Mouse (Mus musculus): ENCODE data around the gene Cdca5. TPM values are rescaled to one million over a fixed set of nuclear protein-coding genes. Genes with fewer than 3 reads are reported as not detected.

Cdca5 gene
- polyA plus RNA-seq, 1 experiment from 2014 or later: 16.1 TPM

GRCm38 (mm10) chr19:6094119-6094518, 9.3 kb downstream of the Cdca5 start, which contains the start of gene AC131692.1:
Gene AC131692.1 (plus strand): TSS chr19:6094419.
- Histone ChIP-seq H3K9me3 (replicated peaks; ENCODE audit: low read length) (no peaks in the 10 kb centered on the region), H3K36me3 (ENCODE audit: insufficient read depth, low read length) (peaks cover 20% of the 10 kb centered on the region; the same call in 1 of the 2 replicates), H3K9ac (ENCODE audit: low read depth, low read length) (no peak within 1 kb of the TSS), H3K4me3 (replicated peaks; ENCODE audit: low read depth, low read length) (no peak within 1 kb of the TSS), H3K4me2 (ENCODE audit: low read length) (no peak within 1 kb of the TSS), H3K4me1 (replicated peaks; ENCODE audit: insufficient read depth, low read length) (no peaks in the 10 kb centered on the region), H3K27me3 (ENCODE audit: insufficient read depth, low read length) (no peaks in the 10 kb centered on the region), H3K27ac (no peak within 1 kb of the TSS)
- DNase-seq (ENCODE audit: low spot score) (no peak), ATAC-seq (replicated peaks; ENCODE audit: low FRiP score, low read depth) (no peak)
- 85% methylated on average over 7 of the region's 7 CpGs for WGBS
- no peak for TF ChIP-seq CTCF (IDR thresholded peaks at IDR 0.05; ENCODE audit: low read depth)

- Histone ChIP-seq H3K4me2 (ENCODE audit: low read length) (no peak overlapping the region), H3K4me3 (replicated peaks; ENCODE audit: low read depth, low read length) (no peak overlapping the region), H3K27me3 (ENCODE audit: insufficient read depth, low read length) (no peaks in the 10 kb centered on the region), H3K9ac (ENCODE audit: low read depth, low read length) (no peak overlapping the region), H3K27ac (no peak overlapping the region), H3K9me3 (replicated peaks; ENCODE audit: low read length) (no peaks in the 10 kb centered on the region), H3K36me3 (ENCODE audit: insufficient read depth, low read length) (0 out of 2 replicates have a peak, but pooled peaks cover 3% of the 10 kb centered on the region), H3K4me1 (replicated peaks; ENCODE audit: insufficient read depth, low read length) (no peaks in the 10 kb centered on the region)
- ATAC-seq (replicated peaks; ENCODE audit: low FRiP score, low read depth) (no peak), DNase-seq (ENCODE audit: low spot score) (no peak)
- TF ChIP-seq CTCF (IDR thresholded peaks at IDR 0.05; ENCODE audit: low read depth): no peak
- WGBS: 81% methylated on average over 3 of the region's 3 CpGs
Observed at GRCm38 (mm10) chr19:6097847-6098246, 13.1 kb downstream of the Cdca5 start.

- no peak overlapping the region for H3K9ac ChIP-seq (ENCODE audit: low read depth, low read length)
- WGBS: 58% methylated on average over 6 of the region's 6 CpGs
Observed at GRCm38 (mm10) chr19:6101186-6101585, 16.4 kb downstream of the Cdca5 start.

GRCm38 (mm10) chr19:6102169-6102853, 17.5 kb downstream of the Cdca5 start:
- no peaks in the 10 kb centered on the region for H3K36me3 ChIP-seq (ENCODE audit: insufficient read depth, low read length)
- no peak overlapping the region for H3K4me3 ChIP-seq (replicated peaks; ENCODE audit: low read depth, low read length)
- H3K9ac ChIP-seq (ENCODE audit: low read depth, low read length): no peak overlapping the region
- no peaks in the 10 kb centered on the region for H3K9me3 ChIP-seq (replicated peaks; ENCODE audit: low read length)
- 75% methylated on average over 6 of the region's 6 CpGs for WGBS
- no peak overlapping the region for H3K27ac ChIP-seq
- no peaks in the 10 kb centered on the region for H3K27me3 ChIP-seq (ENCODE audit: insufficient read depth, low read length)
- no peak for ATAC-seq (replicated peaks; ENCODE audit: low FRiP score, low read depth)
- no peak overlapping the region for H3K4me2 ChIP-seq (ENCODE audit: low read length)
- no peaks in the 10 kb centered on the region for H3K4me1 ChIP-seq (replicated peaks; ENCODE audit: insufficient read depth, low read length)
- no peak for TF ChIP-seq CTCF (IDR thresholded peaks at IDR 0.05; ENCODE audit: low read depth)
- no peak for DNase-seq (ENCODE audit: low spot score)

More at GRCm38 (mm10) chr19:6101186-6101585, 16.4 kb downstream of the Cdca5 start:
- no peaks in the 10 kb centered on the region for H3K36me3 ChIP-seq (ENCODE audit: insufficient read depth, low read length)
- no peaks in the 10 kb centered on the region for H3K9me3 ChIP-seq (replicated peaks; ENCODE audit: low read length)
- no peak overlapping the region for H3K4me3 ChIP-seq (replicated peaks; ENCODE audit: low read depth, low read length)
- no peak for TF ChIP-seq CTCF (IDR thresholded peaks at IDR 0.05; ENCODE audit: low read depth)
- H3K27me3 ChIP-seq (ENCODE audit: insufficient read depth, low read length): no peaks in the 10 kb centered on the region
- DNase-seq (ENCODE audit: low spot score): no peak
- no peaks in the 10 kb centered on the region for H3K4me1 ChIP-seq (replicated peaks; ENCODE audit: insufficient read depth, low read length)
- no peak overlapping the region for H3K4me2 ChIP-seq (ENCODE audit: low read length)
- H3K27ac ChIP-seq: no peak overlapping the region
- no peak for ATAC-seq (replicated peaks; ENCODE audit: low FRiP score, low read depth)

GRCm38 (mm10) chr19:6104476-6104875, 19.7 kb downstream of the Cdca5 start:
- no peak for TF ChIP-seq CTCF (IDR thresholded peaks at IDR 0.05; ENCODE audit: low read depth)
- Histone ChIP-seq H3K4me1 (replicated peaks; ENCODE audit: insufficient read depth, low read length) (no peaks in the 10 kb centered on the region), H3K4me2 (ENCODE audit: low read length) (no peak overlapping the region), H3K36me3 (ENCODE audit: insufficient read depth, low read length) (no peaks in the 10 kb centered on the region), H3K9me3 (replicated peaks; ENCODE audit: low read length) (no peaks in the 10 kb centered on the region), H3K4me3 (replicated peaks; ENCODE audit: low read depth, low read length) (no peak overlapping the region), H3K27me3 (ENCODE audit: insufficient read depth, low read length) (no peaks in the 10 kb centered on the region), H3K9ac (ENCODE audit: low read depth, low read length) (no peak overlapping the region), H3K27ac (no peak overlapping the region)
- 70% methylated on average over 4 of the region's 4 CpGs for WGBS
- no peak for DNase-seq (ENCODE audit: low spot score)
- no peak for ATAC-seq (replicated peaks; ENCODE audit: low FRiP score, low read depth)

- WGBS: 76% methylated on average over 7 of the region's 7 CpGs
- no peaks in the 10 kb centered on the region for H3K27me3 ChIP-seq (ENCODE audit: insufficient read depth, low read length)
- no peak within 1 kb of the TSS for H3K9ac ChIP-seq (ENCODE audit: low read depth, low read length)
Observed at GRCm38 (mm10) chr19:6105586-6105985, 20.8 kb downstream of the Cdca5 start, which contains the start of gene Naaladl1. Gene Naaladl1 (plus strand): TSS chr19:6105782.

More at GRCm38 (mm10) chr19:6105586-6105985, 20.8 kb downstream of the Cdca5 start, which contains the start of gene Naaladl1:
- H3K9me3 ChIP-seq (replicated peaks; ENCODE audit: low read length): no peaks in the 10 kb centered on the region
- H3K4me1 ChIP-seq (replicated peaks; ENCODE audit: insufficient read depth, low read length): no peaks in the 10 kb centered on the region
- H3K4me2 ChIP-seq (ENCODE audit: low read length): no peak within 1 kb of the TSS
- ATAC-seq (replicated peaks; ENCODE audit: low FRiP score, low read depth) (no peak), DNase-seq (ENCODE audit: low spot score) (no peak)
- H3K27ac ChIP-seq: no peak within 1 kb of the TSS
- no peak for TF ChIP-seq CTCF (IDR thresholded peaks at IDR 0.05; ENCODE audit: low read depth)
- H3K4me3 ChIP-seq (replicated peaks; ENCODE audit: low read depth, low read length): no peak within 1 kb of the TSS
- no peaks in the 10 kb centered on the region for H3K36me3 ChIP-seq (ENCODE audit: insufficient read depth, low read length)
